Mouse (Mus musculus): ENCODE results near the gene Dcpp2. TPM values are rescaled to one million over a fixed set of nuclear protein-coding genes. Genes with fewer than 3 reads are reported as not detected.

Gene Dcpp2
- polyA plus RNA-seq, 1 experiment from 2014 or later, result not detected

Other genes starting within 250 kb of the Dcpp2 start
- 0.74 and 0.79 TPM in 2 replicates for gene Mmp25, start 235.6 kb upstream of the Dcpp2 start, polyA plus RNA-seq (2015; fragmentation: Nextera tagmentation; extraction: Ambion mirVana)
- gene Bicdl2, start 220.4 kb upstream of the Dcpp2 start, polyA plus RNA-seq (2015; fragmentation: Nextera tagmentation; extraction: Ambion mirVana), result 19.6 and 26.1 TPM in 2 replicates
- 93.1 and 112 TPM in 2 replicates for gene Hcfc1r1, start 207.3 kb upstream of the Dcpp2 start, polyA plus RNA-seq (2015; fragmentation: Nextera tagmentation; extraction: Ambion mirVana)
- 37.0 and 38.5 TPM in 2 replicates for gene Thoc6, start 207.0 kb upstream of the Dcpp2 start, polyA plus RNA-seq (2015; fragmentation: Nextera tagmentation; extraction: Ambion mirVana)
- gene Tnfrsf12a, start 203.4 kb upstream of the Dcpp2 start, polyA plus RNA-seq (2015; fragmentation: Nextera tagmentation; extraction: Ambion mirVana), result 24.1 and 26.6 TPM in 2 replicates
- 69.6 and 70.6 TPM in 2 replicates for gene Cldn6, start 201.6 kb upstream of the Dcpp2 start, polyA plus RNA-seq (2015; fragmentation: Nextera tagmentation; extraction: Ambion mirVana)
- 1.3 and 2.2 TPM in 2 replicates for gene Cldn9, start 196.9 kb upstream of the Dcpp2 start, polyA plus RNA-seq (2015; fragmentation: Nextera tagmentation; extraction: Ambion mirVana)
- gene 1520401A03Rik, start 158.1 kb upstream of the Dcpp2 start, polyA plus RNA-seq (2015; fragmentation: Nextera tagmentation; extraction: Ambion mirVana), result 0.23 TPM in 1 of 2 replicates, not detected in the other
- gene Pkmyt1, start 154.5 kb upstream of the Dcpp2 start, polyA plus RNA-seq (2015; fragmentation: Nextera tagmentation; extraction: Ambion mirVana), result 40.9 and 43.3 TPM in 2 replicates
- gene Paqr4, start 140.0 kb upstream of the Dcpp2 start, polyA plus RNA-seq (2015; fragmentation: Nextera tagmentation; extraction: Ambion mirVana), result 25.4 and 28.4 TPM in 2 replicates
- 0.45 and 0.67 TPM in 2 replicates for gene Kremen2, start 135.0 kb upstream of the Dcpp2 start, polyA plus RNA-seq (2015; fragmentation: Nextera tagmentation; extraction: Ambion mirVana)
- gene Flywch1, start 109.3 kb upstream of the Dcpp2 start, polyA plus RNA-seq (2015; fragmentation: Nextera tagmentation; extraction: Ambion mirVana), result 43.3 and 47.0 TPM in 2 replicates
- 19.4 and 19.8 TPM in 2 replicates for gene Flywch2, start 94.8 kb upstream of the Dcpp2 start, polyA plus RNA-seq (2015; fragmentation: Nextera tagmentation; extraction: Ambion mirVana)
- 334 and 350 TPM in 2 replicates for gene Srrm2, start 90.3 kb upstream of the Dcpp2 start, polyA plus RNA-seq (2015; fragmentation: Nextera tagmentation; extraction: Ambion mirVana)
- gene Elob, start 51.7 kb upstream of the Dcpp2 start, polyA plus RNA-seq (2015; fragmentation: Nextera tagmentation; extraction: Ambion mirVana), result 906 and 920 TPM in 2 replicates
- 0.21 TPM in 1 of 2 replicates, not detected in the other for gene Prss33, start 44.8 kb upstream of the Dcpp2 start, polyA plus RNA-seq (2015; fragmentation: Nextera tagmentation; extraction: Ambion mirVana)
- gene Prss32, start 37.0 kb upstream of the Dcpp2 start, polyA plus RNA-seq (2015; fragmentation: Nextera tagmentation; extraction: Ambion mirVana), result 7.8 and 10.4 TPM in 2 replicates
- gene Prss41, start 36.7 kb upstream of the Dcpp2 start, polyA plus RNA-seq (2015; fragmentation: Nextera tagmentation; extraction: Ambion mirVana), result 2.6 and 3.3 TPM in 2 replicates
- not detected in 2 replicates for gene Prss21, start 12.8 kb upstream of the Dcpp2 start, polyA plus RNA-seq (2015; fragmentation: Nextera tagmentation; extraction: Ambion mirVana)
- gene Dcpp1, start within 50 bp of the Dcpp2 start, polyA plus RNA-seq (2015; fragmentation: Nextera tagmentation; extraction: Ambion mirVana), result not detected in 2 replicates
- gene Dcpp3, start 36.6 kb downstream of the Dcpp2 start, polyA plus RNA-seq (2015; fragmentation: Nextera tagmentation; extraction: Ambion mirVana), result not detected in 2 replicates
- not detected in 2 replicates for gene Sbp, start 60.8 kb downstream of the Dcpp2 start, polyA plus RNA-seq (2015; fragmentation: Nextera tagmentation; extraction: Ambion mirVana)
- not detected in 2 replicates for gene Sbpl, start 74.4 kb downstream of the Dcpp2 start, polyA plus RNA-seq (2015; fragmentation: Nextera tagmentation; extraction: Ambion mirVana)
- 0.18 and 0.21 TPM in 2 replicates for gene Prss30, start 99.7 kb downstream of the Dcpp2 start, polyA plus RNA-seq (2015; fragmentation: Nextera tagmentation; extraction: Ambion mirVana)
- gene Prss22, start 117.2 kb downstream of the Dcpp2 start, polyA plus RNA-seq (2015; fragmentation: Nextera tagmentation; extraction: Ambion mirVana), result 4.2 and 6.7 TPM in 2 replicates
- gene Prss27, start 157.3 kb downstream of the Dcpp2 start, polyA plus RNA-seq (2015; fragmentation: Nextera tagmentation; extraction: Ambion mirVana), result 19.0 and 30.0 TPM in 2 replicates
- 54.8 and 56.2 TPM in 2 replicates for gene Kctd5, start 192.6 kb downstream of the Dcpp2 start, polyA plus RNA-seq (2015; fragmentation: Nextera tagmentation; extraction: Ambion mirVana)